In genomic region chr11:32198256-32198955, GRCm38 (mm10) we compare ENCODE assay signal across 19 mouse cellular contexts. TPM values are rescaled to one million over a fixed set of nuclear protein-coding genes. Genes with fewer than 3 reads are reported as not detected.
A peak's percentile ranks its signal among the peaks of the same experiment; 100 is the strongest.
DNase-seq lines count a peak whose midpoint lies in the region.
"Had no signal": no experiment of that assay in that cellular context is flagged by ENCODE, and none has a peak within 500 bp of the region (broad histone marks: within the 10 kb centered on the region; RNA-seq: fewer than 3 reads in every experiment).

No protein-coding gene starts in this region.

- intact Hi-C loops in gastrocnemius, postnatal 14 days (cut with DNase I; ENCODE audit: low total_unique reads): loop anchor here (5.0 kb wide), 1 partner anchor 44 kb away; no protein-coding TSS in a partner anchor
- intact Hi-C loops in left cerebral cortex, postnatal 36 days (cut with DNase I): loop anchor here (10.0 kb wide), 1 partner anchor 396 kb away; no protein-coding TSS in a partner anchor

- DNase-seq in gastrocnemius, postnatal 14 days: peak; percentile 2
- DNase-seq in gastrocnemius, postnatal 25 days: no peak
- peak; percentile 1 for DNase-seq in ovary, postnatal 36 days (ENCODE audit: low spot score)
- DNase-seq in ovary, adult 18-20 months (ENCODE audit: low spot score): no peak
- peak; percentile 7 for DNase-seq in urinary bladder, postnatal 10 days (ENCODE audit: low spot score)
- DNase-seq in urinary bladder, adult 18-20 months (ENCODE audit: low spot score in 2 of 2): no peak
- DNase-seq in left cerebral cortex, postnatal 36 days (ENCODE audit: low spot score in 2 of 2): no peak
- DNase-seq: adrenal gland, adult 8-10 months; B cell, adult 2 months; cerebellum, adult 9-11 months; forebrain, postnatal 0 days; kidney, postnatal 4 days; layer of hippocampus, adult 9-11 months; liver, embryonic 13.5 days; lung, embryonic 14.5 days; lung, postnatal 36 days had no signal

RNA-seq across cellular contexts. Expression of gene Il9r, which starts 1.7 kb away (rescaled TPM):
- total RNA-seq in gastrocnemius, postnatal 14 days (2021): under 1 TPM in 1 of 2 experiments, not detected in 1; 0.31 TPM
- not detected for total RNA-seq in gastrocnemius, postnatal 25 days (2021)
- total RNA-seq in left cerebral cortex, postnatal 36 days (2021): not detected
- total RNA-seq: forebrain, postnatal 0 days; hindbrain, postnatal 0 days; left cerebral cortex, adult 8-10 months; megakaryocyte-erythroid progenitor cell, adult 5-6 weeks had no signal

RNA-seq across cellular contexts. Expression of gene Snrnp25, which starts 6.8 kb away (rescaled TPM):
- total RNA-seq in gastrocnemius, postnatal 14 days (2021): 1 to 10 TPM; 8.6 to 8.9 TPM
- total RNA-seq in gastrocnemius, postnatal 25 days (2021): 1 to 10 TPM; 6.7 to 9.1 TPM
- total RNA-seq in left cerebral cortex, postnatal 36 days (2021): 10 to 100 TPM; 22.3 to 22.8 TPM

RNA-seq across cellular contexts. Expression of gene Rhbdf1, which starts 23.7 kb away (rescaled TPM):
- total RNA-seq in gastrocnemius, postnatal 14 days (2021): 10 to 100 TPM; 18.4 to 24.4 TPM
- 10 to 100 TPM; 22.1 to 25.4 TPM for total RNA-seq in gastrocnemius, postnatal 25 days (2021)
- total RNA-seq in left cerebral cortex, postnatal 36 days (2021): 10 to 100 TPM in 1 of 2 experiments, 1 to 10 TPM in 1; 9.6 to 14.9 TPM
- total RNA-seq: megakaryocyte-erythroid progenitor cell, adult 5-6 weeks had no signal

RNA-seq across cellular contexts. Expression of gene Mpg, which starts 27.9 kb away (rescaled TPM):
- total RNA-seq in gastrocnemius, postnatal 14 days (2021): 1 to 10 TPM; 7.9 to 9.6 TPM
- 1 to 10 TPM; 6.1 to 6.2 TPM for total RNA-seq in gastrocnemius, postnatal 25 days (2021)
- total RNA-seq in left cerebral cortex, postnatal 36 days (2021): 10 to 100 TPM; 19.9 to 20.1 TPM

Comparison
In these comparisons a context has a peak if more than half of its experiments do, and no peak if none do; other contexts are left out.
1. DNase-seq: peak in gastrocnemius, postnatal 14 days (single experiment), ovary, postnatal 36 days (single experiment) and urinary bladder, postnatal 10 days (single experiment); none in gastrocnemius, postnatal 25 days (single experiment), ovary, adult 18-20 months (single experiment), urinary bladder, adult 18-20 months (0 of 2) and left cerebral cortex, postnatal 36 days (0 of 2).